ENCODE assay signal across 20 mouse cellular contexts in genomic region chr11:17992311-17992710, GRCm38 (mm10).
"Had no signal": no experiment of that assay in that cellular context is flagged by ENCODE, and none has a peak within 500 bp of the region (broad histone marks: within the 10 kb centered on the region; RNA-seq: fewer than 3 reads in every experiment).

No protein-coding gene starts in this region.

- H3K36me3 ChIP-seq: liver, embryonic 13.5 days; liver, embryonic 15.5 days; midbrain, embryonic 10.5 days; midbrain, embryonic 12.5 days; neural tube, embryonic 13.5 days; neural tube, embryonic 15.5 days had no signal

- H3K4me1 ChIP-seq: liver, embryonic 13.5 days; liver, embryonic 15.5 days; midbrain, embryonic 10.5 days; midbrain, embryonic 12.5 days; neural tube, embryonic 13.5 days; neural tube, embryonic 15.5 days had no signal

- ATAC-seq: liver, postnatal 0 days; midbrain, embryonic 16.5 days had no signal

- H3K27me3 ChIP-seq: liver, embryonic 13.5 days; liver, embryonic 15.5 days; midbrain, embryonic 12.5 days; neural tube, embryonic 13.5 days; neural tube, embryonic 15.5 days had no signal

- H3K9me3 ChIP-seq: liver, embryonic 13.5 days; liver, embryonic 15.5 days; midbrain, embryonic 10.5 days; midbrain, embryonic 12.5 days; neural tube, embryonic 13.5 days; neural tube, embryonic 15.5 days had no signal

- H3K9ac ChIP-seq: liver, embryonic 13.5 days; liver, embryonic 15.5 days; liver, postnatal 0 days; lung, embryonic 14.5 days; midbrain, embryonic 12.5 days; neural tube, embryonic 13.5 days; neural tube, embryonic 15.5 days had no signal

- H3K4me2 ChIP-seq: liver, embryonic 11.5 days; liver, embryonic 13.5 days; liver, embryonic 15.5 days; lung, embryonic 14.5 days; midbrain, embryonic 12.5 days; neural tube, embryonic 13.5 days; neural tube, embryonic 15.5 days had no signal

- H3K27ac ChIP-seq: liver, embryonic 13.5 days; liver, embryonic 15.5 days; midbrain, embryonic 10.5 days; midbrain, embryonic 12.5 days; neural tube, embryonic 13.5 days; neural tube, embryonic 15.5 days had no signal

- H3K4me3 ChIP-seq: liver, embryonic 13.5 days; liver, embryonic 15.5 days; midbrain, embryonic 10.5 days; midbrain, embryonic 12.5 days; myocyte; neural tube, embryonic 13.5 days; neural tube, embryonic 15.5 days had no signal

- DNase-seq: liver, embryonic 13.5 days; liver, postnatal 0 days; lung, embryonic 14.5 days; midbrain, embryonic 14.5 days; retina, postnatal 1 day; right cerebral cortex, adult 18-20 months; right cerebral cortex, postnatal 25 days; right cerebral cortex, postnatal 4 days; spleen, adult 18-20 months; thymus, adult 18-20 months; thymus, postnatal 14 days; thymus, postnatal 36 days had no signal
